Comparison of ENCODE assay signal across 30 mouse cellular contexts in genomic region chr11:77648878-77649277, GRCm38 (mm10). TPM values are rescaled to one million over a fixed set of nuclear protein-coding genes. Genes with fewer than 3 reads are reported as not detected.
DNase-seq lines count a peak whose midpoint lies in the region; ATAC-seq and TF ChIP-seq lines count a peak whose summit lies in the region.
"Had no signal": no experiment of that assay in that cellular context is flagged by ENCODE, and none has a peak within 500 bp of the region (broad histone marks: within the 10 kb centered on the region; RNA-seq: fewer than 3 reads in every experiment).

No protein-coding gene starts in this region.

- no peaks in the 10 kb centered on the region for H3K79me3 ChIP-seq in C2C12 (ENCODE audit: low read depth)

- no peak for ATAC-seq in Patski
- ATAC-seq in forebrain, embryonic 12.5 days (ENCODE audit: low FRiP score) = no peak
- ATAC-seq: activated CD4-positive, CD25-positive, alpha-beta regulatory T cell, adult 4 months; forebrain, embryonic 15.5 days; hindbrain, postnatal 0 days; inflammation-experienced regulatory T-cells, adult 6 months; intestine, embryonic 16.5 days had no signal

- in situ Hi-C loops in Patski (cut with MboI; ENCODE audit: low pct_unique_long_range_greater_than_20kb) = no loop called here

- H3K9ac ChIP-seq in forebrain, embryonic 12.5 days = no peak overlapping the region
- H3K9ac ChIP-seq: embryonic facial prominence, embryonic 12.5 days; embryonic facial prominence, embryonic 15.5 days; forebrain, embryonic 15.5 days; heart, embryonic 13.5 days; hindbrain, embryonic 14.5 days had no signal

- H3K4me2 ChIP-seq in forebrain, embryonic 12.5 days = no peak overlapping the region
- H3K4me2 ChIP-seq: embryonic facial prominence, embryonic 12.5 days; embryonic facial prominence, embryonic 15.5 days; forebrain, embryonic 15.5 days; heart, embryonic 13.5 days; hindbrain, embryonic 14.5 days had no signal

- H3K9me3 ChIP-seq in forebrain, embryonic 12.5 days = no peaks in the 10 kb centered on the region
- H3K9me3 ChIP-seq: embryonic facial prominence, embryonic 12.5 days; embryonic facial prominence, embryonic 15.5 days; forebrain, embryonic 15.5 days; heart, embryonic 10.5 days; heart, embryonic 13.5 days had no signal

- H3K4me1 ChIP-seq in lung, adult 2 months (ENCODE audit: control insufficient read depth, insufficient read depth, low read length) = no peaks in the 10 kb centered on the region
- no peaks in the 10 kb centered on the region for H3K4me1 ChIP-seq in forebrain, embryonic 12.5 days
- H3K4me1 ChIP-seq: embryonic facial prominence, embryonic 12.5 days; embryonic facial prominence, embryonic 15.5 days; forebrain, embryonic 15.5 days; heart, embryonic 10.5 days; heart, embryonic 13.5 days had no signal

- H3K27ac ChIP-seq in forebrain, embryonic 12.5 days = no peak overlapping the region
- H3K27ac ChIP-seq: embryonic facial prominence, embryonic 12.5 days; embryonic facial prominence, embryonic 15.5 days; forebrain, embryonic 15.5 days; heart, adult 2 months; heart, embryonic 10.5 days; heart, embryonic 13.5 days; hindbrain, embryonic 14.5 days; hindbrain, postnatal 0 days had no signal

- WGBS in lung, adult 2 months = 68% methylated on average over 7 of the region's 7 CpGs
- 74% methylated on average over 7 of the region's 7 CpGs for WGBS in forebrain, embryonic 12.5 days

- peaks cover 3% of the 10 kb centered on the region for H3K27me3 ChIP-seq in C2C12 (ENCODE audit: control insufficient read depth, insufficient read depth, insufficient read length)
- H3K27me3 ChIP-seq in Patski = no peaks in the 10 kb centered on the region
- no peaks in the 10 kb centered on the region for H3K27me3 ChIP-seq in forebrain, embryonic 12.5 days
- H3K27me3 ChIP-seq: embryonic facial prominence, embryonic 12.5 days; embryonic facial prominence, embryonic 15.5 days; forebrain, embryonic 15.5 days; heart, embryonic 13.5 days had no signal

- no peaks in the 10 kb centered on the region for H3K79me2 ChIP-seq in C2C12 (ENCODE audit: control insufficient read depth, insufficient read depth)

- no peak for TF ChIP-seq POLR2A in lung, adult 2 months (IDR thresholded peaks at IDR 0.05; ENCODE audit: borderline replicate concordance, extremely low read depth, low read depth, low read length)

- no peak overlapping the region for H3K4me3 ChIP-seq in C2C12 (ENCODE audit: insufficient read depth, poor library complexity, severe bottlenecking)
- H3K4me3 ChIP-seq in lung, adult 2 months (replicated peaks; ENCODE audit: extremely low read depth, low read depth, low read length) = no peak overlapping the region
- H3K4me3 ChIP-seq in forebrain, embryonic 12.5 days (replicated peaks) = no peak overlapping the region
- H3K4me3 ChIP-seq: embryonic facial prominence, embryonic 12.5 days; embryonic facial prominence, embryonic 15.5 days; forebrain, embryonic 15.5 days; heart, adult 2 months; heart, embryonic 10.5 days; heart, embryonic 13.5 days had no signal

- H3ac ChIP-seq in C2C12 (ENCODE audit: control insufficient read depth, insufficient read length, low read depth) = no peak overlapping the region

- H3K36me3 ChIP-seq in C2C12 (ENCODE audit: control insufficient read depth, insufficient read depth) = no peaks in the 10 kb centered on the region
- H3K36me3 ChIP-seq in forebrain, embryonic 12.5 days (replicated peaks) = no peaks in the 10 kb centered on the region
- H3K36me3 ChIP-seq: embryonic facial prominence, embryonic 12.5 days; embryonic facial prominence, embryonic 15.5 days; forebrain, embryonic 15.5 days; G1E; heart, embryonic 10.5 days; heart, embryonic 13.5 days had no signal

- TF ChIP-seq CTCF in C2C12 (IDR thresholded peaks at IDR 0.05; ENCODE audit: control insufficient read depth, insufficient read depth, insufficient read length) (no peak), Patski (IDR thresholded peaks at IDR 0.05) (no peak)
- no peak for TF ChIP-seq CTCF in lung, adult 2 months (IDR thresholded peaks at IDR 0.05; ENCODE audit: insufficient read depth, low read length)

- POLR2A ChIA-PET in Patski (lab: Charles Lee) = no interaction called here

- CTCF ChIA-PET in Patski (lab: Charles Lee) = interaction anchor here (1.0 kb wide), 1 partner anchor 20 kb away, joined by 4 read pairs; no protein-coding TSS in a partner anchor

- DNase-seq in adrenal gland, postnatal 10 days = peak; percentile 43
- no peak for DNase-seq in adrenal gland, adult 8-10 months
- DNase-seq in Patski (ENCODE audit: low read depth, low spot score) = peak; percentile 17
- DNase-seq in adrenal gland, postnatal 36 days = peak; percentile 56 to 58
- no peak for DNase-seq in lung, adult 2 months
- DNase-seq: cerebellum, adult 11-12 months; cerebellum, adult 8-10 months; cerebellum, postnatal 10 days; cerebellum, postnatal 36 days; embryo, embryonic 11 days; gastrocnemius, postnatal 10 days; gastrocnemius, postnatal 36 days; heart, adult 2 months; heart, postnatal 14 days; heart, postnatal 4 days; kidney, adult 18-20 months; kidney, adult 9 months had no signal

TF ChIP-seq in C2C12, 6 proteins besides CTCF, POLR2A, EP300 and RAD21:
- TF ChIP-seq USF1 (IDR thresholded peaks at IDR 0.05; ENCODE audit: low read depth) = peak; percentile 53
- TF ChIP-seq CEBPB (IDR thresholded peaks at IDR 0.05; ENCODE audit: low read depth) = no peak

RNA-seq across cellular contexts. Expression of gene Nufip2, which starts 37.1 kb away (rescaled TPM):
- 10 to 100 TPM; 66.1 to 69.1 TPM for total RNA-seq in adrenal gland, postnatal 10 days (2021)
- 10 to 100 TPM; 85.4 to 88.9 (median 86.7) TPM for total RNA-seq in adrenal gland, adult 8-10 months (2022)
- polyA plus RNA-seq in C2C12 (2012; fragmentation: generic; extraction: Trizol) (12.0 TPM), Patski (2021) (50.3 TPM)
- total RNA-seq in adrenal gland, postnatal 36 days (2021) = 10 to 100 TPM; 80.8 to 82.4 TPM
- 11.6 and 20.5 TPM in 2 replicates for polyA plus RNA-seq in lung, adult 2 months (2012; rRNA removed)
- polyA plus RNA-seq in forebrain, embryonic 12.5 days (2016; fragmentation: Nextera tagmentation; extraction: Ambion mirVana) = 5.3 and 5.5 TPM in 2 replicates

RNA-seq across cellular contexts. Expression of gene Taok1, which starts 41.3 kb away (rescaled TPM):
- total RNA-seq in adrenal gland, postnatal 10 days (2021) = 10 to 100 TPM; 45.4 to 52.4 TPM
- 10 to 100 TPM; 47.5 to 69.2 (median 61.7) TPM for total RNA-seq in adrenal gland, adult 8-10 months (2022)
- polyA plus RNA-seq in C2C12 (2012; fragmentation: generic; extraction: Trizol) (5.1 TPM), Patski (2021) (28.7 TPM)
- total RNA-seq in adrenal gland, postnatal 36 days (2021) = 10 to 100 TPM; 59.9 to 60.0 TPM
- polyA plus RNA-seq in lung, adult 2 months (2012; rRNA removed) = 5.2 and 9.2 TPM in 2 replicates
- 27.7 and 28.5 TPM in 2 replicates for polyA plus RNA-seq in forebrain, embryonic 12.5 days (2016; fragmentation: Nextera tagmentation; extraction: Ambion mirVana)

Comparison
In these comparisons a context has a peak if more than half of its experiments do, and no peak if none do; other contexts are left out.
1. DNase-seq: peak in adrenal gland, postnatal 10 days (single experiment), Patski (single experiment) and adrenal gland, postnatal 36 days (2 of 2); none in adrenal gland, adult 8-10 months (single experiment) and lung, adult 2 months (single experiment).